Comparison of ENCODE assay signal across 27 mouse cellular contexts in the genomic region with DNA sequence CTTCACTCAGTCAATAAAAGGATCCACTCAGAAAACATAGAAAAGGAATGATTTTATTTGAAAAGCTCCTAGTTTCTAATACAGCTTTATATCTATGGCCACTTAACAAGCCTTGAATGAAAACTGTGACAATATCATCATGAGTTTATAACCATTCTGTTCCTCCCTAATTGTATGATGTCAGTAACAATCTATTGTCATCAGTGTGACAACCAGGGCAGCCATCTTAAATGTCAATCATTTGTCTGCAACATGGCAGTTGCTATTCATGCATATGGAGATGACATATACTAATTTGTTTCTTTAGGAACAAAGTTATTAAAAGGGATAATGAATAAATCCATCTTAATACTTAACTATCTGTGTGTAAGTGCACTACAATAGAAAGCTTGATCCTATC.
"Had no signal": no experiment of that assay in that cellular context is flagged by ENCODE, and none has a peak within 500 bp of the region (broad histone marks: within the 10 kb centered on the region; RNA-seq: fewer than 3 reads in every experiment).

No protein-coding gene starts in this region.

- ATAC-seq: forebrain, embryonic 15.5 days had no signal

- H3K4me1 ChIP-seq: embryonic facial prominence, embryonic 15.5 days; forebrain, embryonic 10.5 days; forebrain, embryonic 12.5 days; forebrain, embryonic 15.5 days; heart, embryonic 10.5 days; heart, embryonic 12.5 days had no signal

- H3K9ac ChIP-seq: embryonic facial prominence, embryonic 12.5 days; embryonic facial prominence, embryonic 13.5 days; embryonic facial prominence, embryonic 15.5 days; forebrain, embryonic 12.5 days; forebrain, embryonic 15.5 days; heart, embryonic 12.5 days had no signal

- H3K27me3 ChIP-seq: embryonic facial prominence, embryonic 12.5 days; embryonic facial prominence, embryonic 13.5 days; embryonic facial prominence, embryonic 15.5 days; forebrain, embryonic 12.5 days; forebrain, embryonic 15.5 days; heart, embryonic 12.5 days had no signal

- DNase-seq: cerebellum, adult 18-20 months; cerebellum, adult 2 months; cerebellum, adult 8-10 months; cerebellum, adult 9-10 months; cerebellum, adult 9-11 months; cerebellum, postnatal 10 days; cerebellum, postnatal 14 days; cerebellum, postnatal 25 days; cerebellum, postnatal 36 days; embryo, embryonic 11 days; gastrocnemius, postnatal 10 days; gastrocnemius, postnatal 14 days; gastrocnemius, postnatal 25 days; gastrocnemius, postnatal 36 days; heart, adult 11 months; heart, adult 18-20 months had no signal

- H3K9me3 ChIP-seq: embryonic facial prominence, embryonic 13.5 days; embryonic facial prominence, embryonic 15.5 days; forebrain, embryonic 12.5 days; forebrain, embryonic 15.5 days; heart, embryonic 12.5 days had no signal

- H3K27ac ChIP-seq: embryonic facial prominence, embryonic 10.5 days; embryonic facial prominence, embryonic 12.5 days; embryonic facial prominence, embryonic 13.5 days; embryonic facial prominence, embryonic 15.5 days; forebrain, embryonic 10.5 days; forebrain, embryonic 12.5 days; forebrain, embryonic 15.5 days; heart, embryonic 10.5 days had no signal

- H3K36me3 ChIP-seq: embryonic facial prominence, embryonic 10.5 days; embryonic facial prominence, embryonic 12.5 days; embryonic facial prominence, embryonic 13.5 days; embryonic facial prominence, embryonic 15.5 days; forebrain, embryonic 10.5 days; forebrain, embryonic 12.5 days; forebrain, embryonic 15.5 days; heart, embryonic 10.5 days; heart, embryonic 12.5 days had no signal

- H3K4me3 ChIP-seq: embryonic facial prominence, embryonic 10.5 days; embryonic facial prominence, embryonic 12.5 days; embryonic facial prominence, embryonic 13.5 days; embryonic facial prominence, embryonic 15.5 days; erythroblast, embryonic 14.5 days; forebrain, embryonic 10.5 days; forebrain, embryonic 12.5 days; forebrain, embryonic 15.5 days; heart, embryonic 10.5 days; heart, embryonic 12.5 days had no signal

- H3K4me2 ChIP-seq: embryonic facial prominence, embryonic 12.5 days; embryonic facial prominence, embryonic 13.5 days; embryonic facial prominence, embryonic 15.5 days; forebrain, embryonic 12.5 days; forebrain, embryonic 15.5 days; heart, embryonic 11.5 days; heart, embryonic 12.5 days had no signal
